Mouse (Mus musculus) small intestine, adult 2 months (tissue): Measurements from ENCODE around the gene Sat2.

Source experiments
- CTCF ChIP-seq: fragments of 200-500 bp; IDR thresholded peaks from 2 replicates; pipeline ENCODE4 v1.5.1; 2012; ENCODE audit warnings: low read depth, mild to moderate bottlenecking, control low read depth, inconsistent platforms, low read length, moderate library complexity, mixed read lengths; ENCODE audit not compliant: insufficient replicate concordance, insufficient read length; ENCODE audit errors: extremely low read depth
- POLR2A ChIP-seq: fragments of 200-500 bp; IDR thresholded peaks from 2 replicates; pipeline ENCODE4 v1.6.1; 2012; ENCODE audit warnings: low read depth, mild to moderate bottlenecking, control low read depth, inconsistent platforms, low read length, moderate library complexity

DNA sequence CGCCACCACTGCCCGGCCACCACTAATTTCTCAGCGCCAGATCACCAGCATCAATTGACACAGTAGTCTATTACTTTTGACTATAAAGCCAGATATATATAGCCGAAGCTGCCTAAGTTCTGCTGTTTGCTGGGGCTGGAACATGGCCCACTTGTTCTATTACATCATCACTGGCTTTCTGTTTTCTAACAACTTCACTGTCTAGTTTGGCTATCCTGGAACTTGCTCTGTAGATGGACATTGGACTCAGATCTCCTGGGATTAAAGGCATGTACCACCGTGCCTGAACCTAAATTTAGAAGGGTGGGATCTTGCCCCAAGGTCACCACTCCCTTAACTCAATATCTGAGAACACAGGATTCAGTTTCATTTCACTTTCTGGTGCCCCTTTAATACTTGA, 24.0 kb downstream of the Sat2 start:
- no peak for TF ChIP-seq CTCF
- no peak for TF ChIP-seq POLR2A
